Comparison of ENCODE assay signal across 11 mouse cellular contexts in genomic region chr7:48960152-48960551, GRCm38 (mm10). TPM values are rescaled to one million over a fixed set of nuclear protein-coding genes. Genes with fewer than 3 reads are reported as not detected.
DNase-seq lines count a peak whose midpoint lies in the region; ATAC-seq and TF ChIP-seq lines count a peak whose summit lies in the region.
"Had no signal": no experiment of that assay in that cellular context is flagged by ENCODE, and none has a peak within 500 bp of the region (broad histone marks: within the 10 kb centered on the region; RNA-seq: fewer than 3 reads in every experiment).

No protein-coding gene starts in this region.

- H3K4me1 ChIP-seq in forebrain, embryonic 15.5 days = peaks cover 35% of the 10 kb centered on the region
- H3K4me1 ChIP-seq in midbrain, embryonic 15.5 days = peaks cover 63% of the 10 kb centered on the region

- ATAC-seq in forebrain, embryonic 15.5 days (replicated peaks) = peak; percentile 17; the same call in 1 of the 2 replicates
- no peak for ATAC-seq in midbrain, embryonic 15.5 days (replicated peaks)
- no peak for ATAC-seq in erythroblast, adult 5-6 weeks (replicated peaks; ENCODE audit: low FRiP score, poor library complexity, severe bottlenecking)

- no peak for TF ChIP-seq CTCF in brain, embryonic 14.5 days (IDR thresholded peaks at IDR 0.05; ENCODE audit: borderline replicate concordance, extremely low read depth, insufficient read depth, insufficient read length)

- WGBS in forebrain, embryonic 15.5 days = 10% methylated on average over 10 of the region's 10 CpGs
- WGBS in midbrain, embryonic 15.5 days = 4% methylated on average over 10 of the region's 10 CpGs

- no peaks in the 10 kb centered on the region for H3K36me3 ChIP-seq in forebrain, embryonic 15.5 days
- no peaks in the 10 kb centered on the region for H3K36me3 ChIP-seq in midbrain, embryonic 15.5 days (replicated peaks)
- H3K36me3 ChIP-seq: lung, embryonic 15.5 days had no signal

- H3K4me2 ChIP-seq in forebrain, embryonic 15.5 days (replicated peaks) = peak overlapping the region; percentile 88
- peak overlapping the region; percentile 78 for H3K4me2 ChIP-seq in midbrain, embryonic 15.5 days

- DNase-seq in cerebellum, adult 8-10 months = peak; percentile 26
- no peak for DNase-seq in cerebellum, postnatal 36 days
- peak; percentile 65 for DNase-seq in brain, embryonic 14.5 days (ENCODE audit: low read depth)
- no peak for DNase-seq in kidney, postnatal 14 days
- DNase-seq in kidney, postnatal 25 days = no peak

- no peaks in the 10 kb centered on the region for H3K9me3 ChIP-seq in forebrain, embryonic 15.5 days
- no peaks in the 10 kb centered on the region for H3K9me3 ChIP-seq in midbrain, embryonic 15.5 days
- H3K9me3 ChIP-seq: lung, embryonic 15.5 days had no signal

- peak overlapping the region; percentile 32; the same call in 1 of the 2 replicates for H3K9ac ChIP-seq in forebrain, embryonic 15.5 days (replicated peaks)
- peak overlapping the region; percentile 56 for H3K9ac ChIP-seq in midbrain, embryonic 15.5 days
- H3K9ac ChIP-seq: lung, embryonic 15.5 days had no signal

- no peak for TF ChIP-seq POLR2A in brain, embryonic 14.5 days (IDR thresholded peaks at IDR 0.05; ENCODE audit: borderline replicate concordance, extremely low read depth, insufficient read depth, insufficient read length, poor library complexity, severe bottlenecking)

- peaks cover 63% of the 10 kb centered on the region for H3K27me3 ChIP-seq in forebrain, embryonic 15.5 days
- peaks cover 3% of the 10 kb centered on the region; the same call in 1 of the 2 replicates for H3K27me3 ChIP-seq in midbrain, embryonic 15.5 days (replicated peaks)

- peak overlapping the region; percentile 59 for H3K4me3 ChIP-seq in forebrain, embryonic 15.5 days
- H3K4me3 ChIP-seq in midbrain, embryonic 15.5 days = peak overlapping the region; percentile 58
- H3K4me3 ChIP-seq: lung, embryonic 15.5 days; myocyte had no signal

- no peak overlapping the region for H3K27ac ChIP-seq in forebrain, embryonic 15.5 days (replicated peaks)
- peak overlapping the region; percentile 54 for H3K27ac ChIP-seq in midbrain, embryonic 15.5 days
- H3K27ac ChIP-seq: kidney, postnatal 0 days; lung, embryonic 15.5 days had no signal

RNA-seq across cellular contexts. Expression of gene Nav2, which starts 51.6 kb away (rescaled TPM):
- 10.1 and 28.3 TPM in 2 replicates for polyA plus RNA-seq in brain, embryonic 14.5 days (2012; rRNA removed)
- 24.6 and 27.3 TPM in 2 replicates for polyA plus RNA-seq in forebrain, embryonic 15.5 days (2015; fragmentation: Nextera tagmentation; extraction: Ambion mirVana)
- 22.8 and 26.2 TPM in 2 replicates for polyA plus RNA-seq in midbrain, embryonic 15.5 days (2015; fragmentation: Nextera tagmentation; extraction: Ambion mirVana)
- total RNA-seq in erythroblast, adult 5-6 weeks (2015; ENCODE audit: low replicate concordance) = 1.9 and 5.6 TPM in 2 replicates
- 3.9 and 4.6 TPM in 2 replicates for total RNA-seq in erythroblast, adult 5-6 weeks (2017; ENCODE audit: low replicate concordance)

Comparison
In these comparisons a context has a peak if more than half of its experiments do, and no peak if none do; other contexts are left out.
1. DNase-seq: peak in cerebellum, adult 8-10 months (single experiment) and brain, embryonic 14.5 days (single experiment); none in cerebellum, postnatal 36 days (0 of 2), kidney, postnatal 14 days (single experiment) and kidney, postnatal 25 days (0 of 2).